In the genomic region with DNA sequence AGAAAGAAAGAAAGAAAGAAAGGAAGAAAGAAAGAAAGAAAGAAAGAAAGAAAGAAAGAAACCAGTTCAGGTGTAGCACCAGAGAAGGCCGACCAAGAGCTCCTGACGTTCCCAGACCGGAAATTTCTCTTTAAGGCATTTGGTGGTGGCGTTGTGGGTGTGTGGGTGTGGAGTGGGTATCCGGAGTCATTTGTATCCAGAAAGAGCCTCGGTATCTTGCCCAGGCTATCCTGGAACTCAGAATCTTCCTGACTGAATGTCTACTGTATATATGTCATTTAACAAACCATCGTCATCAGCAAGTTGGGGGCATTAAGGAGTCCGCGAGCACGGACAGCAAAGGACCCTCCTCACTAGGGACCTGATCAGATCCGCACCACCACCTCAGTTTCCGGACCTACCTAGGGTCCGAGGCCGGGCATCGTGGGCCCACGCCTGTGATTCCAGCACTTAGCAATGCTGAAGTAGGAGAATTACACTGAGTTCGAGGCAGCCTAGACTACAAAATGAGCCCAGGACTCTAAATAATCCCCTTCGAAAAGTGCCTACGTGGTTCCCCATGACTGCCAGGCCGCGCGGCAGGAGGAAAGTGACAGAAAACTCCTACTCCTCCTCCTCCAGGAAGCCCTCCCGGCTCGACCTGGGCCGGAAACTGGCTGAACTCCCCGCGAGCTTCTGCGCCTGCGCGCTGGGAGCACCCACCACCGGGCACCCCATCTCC, we compare ENCODE assay signal across 8 mouse cellular contexts. TPM values are rescaled to one million over a fixed set of nuclear protein-coding genes. Genes with fewer than 3 reads are reported as not detected.
A peak's percentile ranks its signal among the peaks of the same experiment; 100 is the strongest.
DNase-seq lines count a peak whose midpoint lies in the region; ATAC-seq and TF ChIP-seq lines count a peak whose summit lies in the region.

No protein-coding gene starts in this region.

- ATAC-seq in lung, embryonic 15.5 days (ENCODE audit: borderline replicate concordance, extremely low read depth, low FRiP score, low TSS enrichment) = no peak
- no peak for ATAC-seq in embryonic facial prominence, embryonic 12.5 days (ENCODE audit: insufficient number of reproducible peaks, insufficient read depth, low FRiP score, low TSS enrichment)
- no peak for ATAC-seq in intestine, postnatal 0 days
- 0 out of 2 replicates have a peak, but pooled peaks have one; percentile 3 for ATAC-seq in neural tube, embryonic 15.5 days (ENCODE audit: low FRiP score)
- no peak for ATAC-seq in inflammation-experienced regulatory T-cells, adult 6 months

- H3K9me3 ChIP-seq in lung, embryonic 15.5 days = no peaks in the 10 kb centered on the region
- H3K9me3 ChIP-seq in embryonic facial prominence, embryonic 12.5 days = no peaks in the 10 kb centered on the region
- H3K9me3 ChIP-seq in intestine, postnatal 0 days (ENCODE audit: control insufficient read depth) = no peaks in the 10 kb centered on the region
- H3K9me3 ChIP-seq in neural tube, embryonic 15.5 days (replicated peaks) = no peaks in the 10 kb centered on the region

- H3K4me2 ChIP-seq in lung, embryonic 15.5 days = peak overlapping the region; percentile 90
- H3K4me2 ChIP-seq in embryonic facial prominence, embryonic 12.5 days (replicated peaks) = peak overlapping the region; percentile 85
- H3K4me2 ChIP-seq in intestine, postnatal 0 days (replicated peaks; ENCODE audit: low read depth) = peak overlapping the region; percentile 89
- peak overlapping the region; percentile 87 for H3K4me2 ChIP-seq in neural tube, embryonic 15.5 days

- H3K4me1 ChIP-seq in lung, embryonic 15.5 days = peaks cover 25% of the 10 kb centered on the region
- peaks cover 21% of the 10 kb centered on the region for H3K4me1 ChIP-seq in embryonic facial prominence, embryonic 12.5 days
- no peaks in the 10 kb centered on the region; the same call in 1 of the 2 replicates for H3K4me1 ChIP-seq in intestine, postnatal 0 days (replicated peaks; ENCODE audit: control insufficient read depth, insufficient read depth, low read length)
- H3K4me1 ChIP-seq in neural tube, embryonic 15.5 days = peaks cover 45% of the 10 kb centered on the region

- peak overlapping the region; percentile 97 for H3K4me3 ChIP-seq in lung, embryonic 15.5 days
- peak overlapping the region; percentile 74 for H3K4me3 ChIP-seq in embryonic facial prominence, embryonic 12.5 days
- H3K4me3 ChIP-seq in intestine, postnatal 0 days (ENCODE audit: low read depth, low read length) = peak overlapping the region; percentile 61
- peak overlapping the region; percentile 80 for H3K4me3 ChIP-seq in neural tube, embryonic 15.5 days (replicated peaks)

- H3K36me3 ChIP-seq in lung, embryonic 15.5 days = peaks cover 5% of the 10 kb centered on the region; the same call in 1 of the 2 replicates
- 0 out of 2 replicates have a peak, but pooled peaks cover 6% of the 10 kb centered on the region for H3K36me3 ChIP-seq in embryonic facial prominence, embryonic 12.5 days
- peaks cover 4% of the 10 kb centered on the region; the same call in 1 of the 2 replicates for H3K36me3 ChIP-seq in intestine, postnatal 0 days (ENCODE audit: control insufficient read depth, insufficient read depth)
- H3K36me3 ChIP-seq in neural tube, embryonic 15.5 days = peaks cover 6% of the 10 kb centered on the region; the same call in 1 of the 2 replicates

- WGBS in lung, embryonic 15.5 days = 2% methylated on average over 31 of the region's 31 CpGs
- WGBS in embryonic facial prominence, embryonic 12.5 days = 4% methylated on average over 31 of the region's 31 CpGs
- WGBS in intestine, postnatal 0 days = 3% methylated on average over 31 of the region's 31 CpGs
- 7% methylated on average over 31 of the region's 31 CpGs for WGBS in neural tube, embryonic 15.5 days

- peak overlapping the region; percentile 79 for H3K9ac ChIP-seq in lung, embryonic 15.5 days
- peak overlapping the region; percentile 75 for H3K9ac ChIP-seq in embryonic facial prominence, embryonic 12.5 days
- H3K9ac ChIP-seq in intestine, postnatal 0 days (ENCODE audit: low read depth, low read length) = peak overlapping the region; percentile 57
- H3K9ac ChIP-seq in neural tube, embryonic 15.5 days (replicated peaks) = peak overlapping the region; percentile 72

- no peak for TF ChIP-seq CTCF in intestine, postnatal 0 days (IDR thresholded peaks at IDR 0.05; ENCODE audit: low read depth)

- peak overlapping the region; percentile 84 for H3K27ac ChIP-seq in lung, embryonic 15.5 days
- peak overlapping the region; percentile 55 for H3K27ac ChIP-seq in embryonic facial prominence, embryonic 12.5 days
- peak overlapping the region; percentile 21; the same call in 1 of the 2 replicates for H3K27ac ChIP-seq in intestine, postnatal 0 days (ENCODE audit: low read depth, low read length)
- peak overlapping the region; percentile 89 for H3K27ac ChIP-seq in neural tube, embryonic 15.5 days (replicated peaks)

- DNase-seq in lung, postnatal 25 days (ENCODE audit: low spot score) = no peak
- DNase-seq in retina, postnatal 1 day = no peak
- no peak for DNase-seq in left cerebral cortex, adult 9 months (ENCODE audit: low spot score in 2 of 2)

- H3K27me3 ChIP-seq in lung, embryonic 15.5 days = no peaks in the 10 kb centered on the region
- H3K27me3 ChIP-seq in embryonic facial prominence, embryonic 12.5 days = no peaks in the 10 kb centered on the region
- no peaks in the 10 kb centered on the region for H3K27me3 ChIP-seq in intestine, postnatal 0 days (replicated peaks; ENCODE audit: control insufficient read depth, insufficient read depth, low read length)
- H3K27me3 ChIP-seq in neural tube, embryonic 15.5 days (replicated peaks) = no peaks in the 10 kb centered on the region

RNA-seq across cellular contexts. Expression of a gene that starts 0.9 kb away (rescaled TPM):
- 112 and 118 TPM in 2 replicates for polyA plus RNA-seq in lung, embryonic 15.5 days (2015; fragmentation: Nextera tagmentation; extraction: Ambion mirVana)
- 123 and 126 TPM in 2 replicates for polyA plus RNA-seq in embryonic facial prominence, embryonic 12.5 days (2016; fragmentation: Nextera tagmentation; extraction: Ambion mirVana)
- 61.7 and 64.3 TPM in 2 replicates for polyA plus RNA-seq in intestine, postnatal 0 days (2015; fragmentation: Nextera tagmentation; extraction: Ambion mirVana)
- 162 and 163 TPM in 2 replicates for polyA plus RNA-seq in neural tube, embryonic 15.5 days (2015; fragmentation: Nextera tagmentation; extraction: Ambion mirVana)
- 100 to 1,000 TPM in 1 of 3 experiments, 10 to 100 TPM in 2; 54.2 to 120 (median 63.1) TPM for polyA plus RNA-seq in inflammation-experienced regulatory T-cells, adult 6 months (2017; shearing (Covaris generic))

RNA-seq across cellular contexts. Expression of a gene that starts 9.7 kb away (rescaled TPM):
- polyA plus RNA-seq in lung, embryonic 15.5 days (2015; fragmentation: Nextera tagmentation; extraction: Ambion mirVana) = 1.2 TPM in 2 replicates
- 6.7 and 7.0 TPM in 2 replicates for polyA plus RNA-seq in embryonic facial prominence, embryonic 12.5 days (2016; fragmentation: Nextera tagmentation; extraction: Ambion mirVana)
- 0.17 and 0.30 TPM in 2 replicates for polyA plus RNA-seq in intestine, postnatal 0 days (2015; fragmentation: Nextera tagmentation; extraction: Ambion mirVana)
- polyA plus RNA-seq in neural tube, embryonic 15.5 days (2015; fragmentation: Nextera tagmentation; extraction: Ambion mirVana) = 17.6 and 18.6 TPM in 2 replicates
- polyA plus RNA-seq in inflammation-experienced regulatory T-cells, adult 6 months (2017; shearing (Covaris generic)) = not detected

RNA-seq across cellular contexts. Expression of a gene that starts 19.8 kb away (rescaled TPM):
- 0.25 and 0.29 TPM in 2 replicates for polyA plus RNA-seq in lung, embryonic 15.5 days (2015; fragmentation: Nextera tagmentation; extraction: Ambion mirVana)
- polyA plus RNA-seq in embryonic facial prominence, embryonic 12.5 days (2016; fragmentation: Nextera tagmentation; extraction: Ambion mirVana) = 0.19 and 0.20 TPM in 2 replicates
- 0.20 and 0.52 TPM in 2 replicates for polyA plus RNA-seq in intestine, postnatal 0 days (2015; fragmentation: Nextera tagmentation; extraction: Ambion mirVana)
- 3.0 and 3.3 TPM in 2 replicates for polyA plus RNA-seq in neural tube, embryonic 15.5 days (2015; fragmentation: Nextera tagmentation; extraction: Ambion mirVana)
- polyA plus RNA-seq in inflammation-experienced regulatory T-cells, adult 6 months (2017; shearing (Covaris generic)) = not detected

RNA-seq across cellular contexts. Expression of a gene that starts 24.4 kb away (rescaled TPM):
- polyA plus RNA-seq in lung, embryonic 15.5 days (2015; fragmentation: Nextera tagmentation; extraction: Ambion mirVana) = 4,502 and 4,535 TPM in 2 replicates
- 3,568 and 3,610 TPM in 2 replicates for polyA plus RNA-seq in embryonic facial prominence, embryonic 12.5 days (2016; fragmentation: Nextera tagmentation; extraction: Ambion mirVana)
- 2,933 and 2,947 TPM in 2 replicates for polyA plus RNA-seq in intestine, postnatal 0 days (2015; fragmentation: Nextera tagmentation; extraction: Ambion mirVana)
- polyA plus RNA-seq in neural tube, embryonic 15.5 days (2015; fragmentation: Nextera tagmentation; extraction: Ambion mirVana) = 2,109 and 2,618 TPM in 2 replicates
- polyA plus RNA-seq in inflammation-experienced regulatory T-cells, adult 6 months (2017; shearing (Covaris generic)) = over 10,000 TPM in 2 of 3 experiments, 1,000 to 10,000 TPM in 1; 6,080 to 11,053 (median 10,917) TPM

RNA-seq across cellular contexts. Expression of a gene that starts 32.9 kb away (rescaled TPM):
- polyA plus RNA-seq in lung, embryonic 15.5 days (2015; fragmentation: Nextera tagmentation; extraction: Ambion mirVana) = 49.8 and 50.9 TPM in 2 replicates
- polyA plus RNA-seq in embryonic facial prominence, embryonic 12.5 days (2016; fragmentation: Nextera tagmentation; extraction: Ambion mirVana) = 63.1 and 64.6 TPM in 2 replicates
- 13.8 and 14.7 TPM in 2 replicates for polyA plus RNA-seq in intestine, postnatal 0 days (2015; fragmentation: Nextera tagmentation; extraction: Ambion mirVana)
- polyA plus RNA-seq in neural tube, embryonic 15.5 days (2015; fragmentation: Nextera tagmentation; extraction: Ambion mirVana) = 59.5 and 64.6 TPM in 2 replicates
- 10 to 100 TPM; 13.9 to 16.7 (median 13.9) TPM for polyA plus RNA-seq in inflammation-experienced regulatory T-cells, adult 6 months (2017; shearing (Covaris generic))

Comparison
In these comparisons a context has a peak if more than half of its experiments do, and no peak if none do; other contexts are left out.
1. H3K27ac ChIP-seq: peak in every context shown above with its lines; median percentile 89 in neural tube, embryonic 15.5 days; 84 in lung, embryonic 15.5 days; 55 in embryonic facial prominence, embryonic 12.5 days; 21 in intestine, postnatal 0 days.